Mouse (Mus musculus) megakaryocyte, embryonic 14.5 days (primary cell): ENCODE results near the gene Dennd1c. TPM values are rescaled to one million over a fixed set of nuclear protein-coding genes. Genes with fewer than 3 reads are reported as not detected.

Experiments used
- H3K27me3 ChIP-seq: replicated peaks from 2 replicates; pipeline ENCODE3; 2012; ENCODE audit warnings: inconsistent platforms
- H3K36me3 ChIP-seq: replicated peaks from 2 replicates; pipeline ENCODE3; 2012; ENCODE audit warnings: low read length, inconsistent platforms, mixed read lengths
- H3K4me1 ChIP-seq: 2 replicates; pipeline ENCODE4 v1.6.1; 2012; ENCODE audit warnings: inconsistent platforms
- H3K4me3 ChIP-seq: replicated peaks from 2 replicates; pipeline ENCODE3; 2012; ENCODE audit warnings: moderate library complexity, mild to moderate bottlenecking, inconsistent platforms
- H3K9me3 ChIP-seq: 2 replicates; pipeline ENCODE4 v1.6.1; 2012; ENCODE audit warnings: inconsistent platforms
- FLI1 ChIP-seq: IDR thresholded peaks from 2 replicates; pipeline ENCODE4 v1.6.1; 2012; ENCODE audit warnings: low read length, inconsistent platforms, mixed read lengths
- GATA1 ChIP-seq: IDR thresholded peaks from 3 replicates; pipeline ENCODE4 v1.6.1; 2012; ENCODE audit warnings: mixed read lengths, low read length, inconsistent platforms, borderline replicate concordance
- polyA plus RNA-seq: library from polyadenylated mRNA; stranded (reverse); fragments of >175 nt; gene quantifications from 2 replicates; pipeline ENCODE4 v1.2.3, GENCODE M21; 2012; ENCODE audit warnings: low replicate concordance; ENCODE audit not compliant: insufficient read depth

The Dennd1c gene
- polyA plus RNA-seq, 1 experiment, result 31.6 TPM

GRCm38 (mm10) chr17:57098321-57098720, 20.0 kb upstream of the Dennd1c start:
- Histone ChIP-seq H3K9me3 (peaks cover 3% of the 10 kb centered on the region; the same call in 1 of the 2 replicates), H3K27me3 (no peaks in the 10 kb centered on the region), H3K4me1 (peaks cover 78% of the 10 kb centered on the region), H3K36me3 (peaks cover 52% of the 10 kb centered on the region), H3K4me3 (no peak overlapping the region)
- no peak for TF ChIP-seq GATA1
- no peak for TF ChIP-seq FLI1

GRCm38 (mm10) chr17:57096623-57096920, 18.3 kb upstream of the Dennd1c start:
- Histone ChIP-seq H3K4me3 (peak overlapping the region; percentile 90), H3K36me3 (peaks cover 46% of the 10 kb centered on the region), H3K9me3 (peaks cover 6% of the 10 kb centered on the region; the same call in 1 of the 2 replicates), H3K4me1 (peaks cover 70% of the 10 kb centered on the region), H3K27me3 (no peaks in the 10 kb centered on the region)
- TF ChIP-seq FLI1 (no peak), GATA1 (no peak)

GRCm38 (mm10) chr17:57095855-57096622, 17.7 kb upstream of the Dennd1c start:
- TF ChIP-seq FLI1 (no peak), GATA1 (no peak)
- Histone ChIP-seq H3K4me3 (peak overlapping the region; percentile 90), H3K4me1 (peaks cover 70% of the 10 kb centered on the region), H3K27me3 (no peaks in the 10 kb centered on the region), H3K9me3 (peaks cover 6% of the 10 kb centered on the region; the same call in 1 of the 2 replicates), H3K36me3 (peaks cover 41% of the 10 kb centered on the region)

GRCm38 (mm10) chr17:57094222-57094621, 15.9 kb upstream of the Dennd1c start:
- no peak overlapping the region for H3K4me3 ChIP-seq
- peaks cover 6% of the 10 kb centered on the region; the same call in 1 of the 2 replicates for H3K9me3 ChIP-seq
- H3K36me3 ChIP-seq, result peaks cover 25% of the 10 kb centered on the region
- TF ChIP-seq GATA1, result no peak
- no peak for TF ChIP-seq FLI1
- no peaks in the 10 kb centered on the region for H3K27me3 ChIP-seq
- peaks cover 63% of the 10 kb centered on the region for H3K4me1 ChIP-seq

- Histone ChIP-seq H3K4me3 (peak within 1 kb of the TSS; percentile 59), H3K36me3 (peaks cover 15% of the 10 kb centered on the region), H3K27me3 (peaks cover 15% of the 10 kb centered on the region), H3K9me3 (peaks cover under 1% of the 10 kb centered on the region; the same call in 1 of the 2 replicates), H3K4me1 (peaks cover 36% of the 10 kb centered on the region)
- TF ChIP-seq GATA1 (no peak), FLI1 (no peak)
Measured at GRCm38 (mm10) chr17:57087049-57087832, 8.9 kb upstream of the Dennd1c start, which contains the start of gene Tubb4a. TSS of gene Tubb4a (minus strand) at chr17:57087782.

- H3K4me1 ChIP-seq, result peaks cover 39% of the 10 kb centered on the region
- TF ChIP-seq FLI1 (no peak), GATA1 (no peak)
- no peak overlapping the region for H3K4me3 ChIP-seq
- H3K9me3 ChIP-seq, result no peaks in the 10 kb centered on the region
- H3K27me3 ChIP-seq, result peaks cover 15% of the 10 kb centered on the region
- peaks cover 17% of the 10 kb centered on the region for H3K36me3 ChIP-seq
Measured at GRCm38 (mm10) chr17:57085970-57086757, 7.8 kb upstream of the Dennd1c start.

- peaks cover 32% of the 10 kb centered on the region for H3K36me3 ChIP-seq
- TF ChIP-seq GATA1, result no peak
- no peak for TF ChIP-seq FLI1
- H3K27me3 ChIP-seq, result peaks cover 11% of the 10 kb centered on the region
- no peak overlapping the region for H3K4me3 ChIP-seq
- H3K9me3 ChIP-seq, result no peaks in the 10 kb centered on the region
- peaks cover 65% of the 10 kb centered on the region for H3K4me1 ChIP-seq
Measured at GRCm38 (mm10) chr17:57082481-57082880, 4.2 kb upstream of the Dennd1c start.

- Histone ChIP-seq H3K9me3 (no peaks in the 10 kb centered on the region), H3K36me3 (peaks cover 35% of the 10 kb centered on the region), H3K27me3 (peaks cover 4% of the 10 kb centered on the region), H3K4me1 (peaks cover 66% of the 10 kb centered on the region), H3K4me3 (peak overlapping the region; percentile 3)
- no peak for TF ChIP-seq GATA1
- TF ChIP-seq FLI1, result no peak
Measured at GRCm38 (mm10) chr17:57081234-57081842, 3.0 kb upstream of the Dennd1c start.

- H3K4me3 ChIP-seq, result no peak overlapping the region
- peaks cover 71% of the 10 kb centered on the region for H3K4me1 ChIP-seq
- H3K9me3 ChIP-seq, result no peaks in the 10 kb centered on the region
- peaks cover 2% of the 10 kb centered on the region for H3K27me3 ChIP-seq
- TF ChIP-seq FLI1 (no peak), GATA1 (no peak)
- peaks cover 45% of the 10 kb centered on the region for H3K36me3 ChIP-seq
Measured at GRCm38 (mm10) chr17:57079919-57080318, 1.6 kb upstream of the Dennd1c start.
